Mouse (Mus musculus) forebrain, embryonic 16.5 days (tissue): ENCODE data around the gene Xpo1. TPM values are rescaled to one million over a fixed set of nuclear protein-coding genes. Genes with fewer than 3 reads are reported as not detected.

Experiments used
- ATAC-seq: fragments of 200-750 bp; cut with Nextera tagmentation; 2 replicates; pipeline ENCODE4 v1.8.0; 2017; ENCODE audit warnings: mild to moderate bottlenecking, moderate library complexity
- H3K27ac ChIP-seq: fragments of 300-500 bp; sonication (generic); 2 replicates; pipeline ENCODE4 v1.5.1; 2014; ENCODE audit warnings: low read length, control low read depth
- H3K27me3 ChIP-seq: fragments of 300-500 bp; sonication (generic); replicated peaks from 2 replicates; pipeline ENCODE4 v1.6.1; 2014; ENCODE audit warnings: low read length; ENCODE audit not compliant: control insufficient read depth, insufficient read depth
- H3K36me3 ChIP-seq: fragments of 300-500 bp; sonication (generic); 2 replicates; pipeline ENCODE4 v1.6.1; 2014; ENCODE audit not compliant: control insufficient read depth, insufficient read depth
- H3K4me1 ChIP-seq: fragments of 300-500 bp; sonication (generic); replicated peaks from 2 replicates; pipeline ENCODE4 v1.6.1; 2014; ENCODE audit warnings: low read length; ENCODE audit not compliant: control insufficient read depth, insufficient read depth
- H3K4me2 ChIP-seq: fragments of 300-500 bp; sonication (generic); 2 replicates; pipeline ENCODE4 v1.6.1; 2014; ENCODE audit warnings: mild to moderate bottlenecking, low read length, control low read depth
- H3K4me3 ChIP-seq: fragments of 300-500 bp; sonication (generic); replicated peaks from 2 replicates; pipeline ENCODE4 v1.5.1; 2014; ENCODE audit warnings: mild to moderate bottlenecking, low read length, control low read depth
- H3K9ac ChIP-seq: fragments of 300-500 bp; sonication (generic); replicated peaks from 2 replicates; pipeline ENCODE4 v1.6.1; 2014; ENCODE audit warnings: low read depth, low read length, control low read depth
- H3K9me3 ChIP-seq: fragments of 300-500 bp; sonication (generic); 2 replicates; pipeline ENCODE4 v1.6.1; 2016; ENCODE audit warnings: low read length; ENCODE audit not compliant: control insufficient read depth
- WGBS: fragments of 180-500 bp; shearing (Covaris S2); extraction: QIAGEN DNeasy Blood & Tissue Kit; methylation state at CpG from one replicate; pipeline ENCODE4 v1.1.7; 2014; 5-methylcytosine and 5-hydroxymethylcytosine counted together
- polyA plus RNA-seq: library from polyadenylated mRNA; unstranded; fragments of >200 nt; fragmentation: Nextera tagmentation; extraction: Ambion mirVana; gene quantifications from 2 replicates; pipeline ENCODE4 v1.2.1, GENCODE M21; 2015

The Xpo1 gene
- polyA plus RNA-seq, result 92.3 and 105 TPM in 2 replicates

GRCm38 (mm10) chr11:23255427-23256193 is at the start of gene Xpo1:
TSS of gene Xpo1 (plus strand) at chr11:23256041.
- Histone ChIP-seq H3K9ac (peak within 1 kb of the TSS; percentile 98), H3K27ac (peak within 1 kb of the TSS; percentile 100), H3K9me3 (no peaks in the 10 kb centered on the region), H3K4me1 (peaks cover 14% of the 10 kb centered on the region), H3K36me3 (no peaks in the 10 kb centered on the region), H3K4me3 (peak within 1 kb of the TSS; percentile 61), H3K27me3 (no peaks in the 10 kb centered on the region), H3K4me2 (peak within 1 kb of the TSS; percentile 93)
- WGBS, result under 1% methylated on average over 56 of the region's 60 CpGs
- peak; percentile 98 for ATAC-seq

- Histone ChIP-seq H3K4me2 (no peak overlapping the region), H3K36me3 (no peaks in the 10 kb centered on the region), H3K9ac (no peak overlapping the region), H3K27me3 (no peaks in the 10 kb centered on the region), H3K9me3 (no peaks in the 10 kb centered on the region), H3K4me3 (no peak overlapping the region), H3K4me1 (peaks cover 5% of the 10 kb centered on the region), H3K27ac (no peak overlapping the region)
- no peak for ATAC-seq
- 80% methylated on average over 7 of the region's 7 CpGs for WGBS
Observed at GRCm38 (mm10) chr11:23209717-23210116, 46.1 kb upstream of the Xpo1 start.

GRCm38 (mm10) chr11:23210590-23211510 is 45.0 kb upstream of the Xpo1 start:
- H3K9me3 ChIP-seq, result no peaks in the 10 kb centered on the region
- H3K9ac ChIP-seq, result peak overlapping the region; percentile 48
- ATAC-seq, result peak; percentile 66
- 11% methylated on average over 16 of the region's 16 CpGs for WGBS
- peaks cover 5% of the 10 kb centered on the region for H3K4me1 ChIP-seq
- peak overlapping the region; percentile 28 for H3K4me3 ChIP-seq
- H3K4me2 ChIP-seq, result peak overlapping the region; percentile 52
- H3K27ac ChIP-seq, result peak overlapping the region; percentile 33; the same call in 1 of the 2 replicates
- H3K27me3 ChIP-seq, result no peaks in the 10 kb centered on the region
- H3K36me3 ChIP-seq, result no peaks in the 10 kb centered on the region

GRCm38 (mm10) chr11:23217430-23217829 is 38.4 kb upstream of the Xpo1 start:
- no peak for ATAC-seq
- no peak overlapping the region for H3K27ac ChIP-seq
- 89% methylated on average over 9 of the region's 9 CpGs for WGBS
- no peaks in the 10 kb centered on the region for H3K36me3 ChIP-seq
- no peak overlapping the region for H3K9ac ChIP-seq
- no peaks in the 10 kb centered on the region for H3K9me3 ChIP-seq
- no peaks in the 10 kb centered on the region for H3K27me3 ChIP-seq
- no peaks in the 10 kb centered on the region for H3K4me1 ChIP-seq
- H3K4me2 ChIP-seq, result no peak overlapping the region
- H3K4me3 ChIP-seq, result no peak overlapping the region

GRCm38 (mm10) chr11:23236015-23236414 is 19.8 kb upstream of the Xpo1 start:
- WGBS, result 86% methylated on average over 4 of the region's 4 CpGs
- ATAC-seq, result no peak

GRCm38 (mm10) chr11:23253931-23254330 is 1.9 kb upstream of the Xpo1 start:
- Histone ChIP-seq H3K27ac (no peak overlapping the region), H3K9ac (no peak overlapping the region), H3K9me3 (no peaks in the 10 kb centered on the region), H3K4me1 (peaks cover 13% of the 10 kb centered on the region), H3K27me3 (no peaks in the 10 kb centered on the region), H3K4me3 (no peak overlapping the region), H3K4me2 (no peak overlapping the region), H3K36me3 (no peaks in the 10 kb centered on the region)
- WGBS, result 85% methylated on average over 4 of the region's 4 CpGs
- no peak for ATAC-seq

More at GRCm38 (mm10) chr11:23236015-23236414, 19.8 kb upstream of the Xpo1 start:
- Histone ChIP-seq H3K9me3 (no peaks in the 10 kb centered on the region), H3K27ac (no peak overlapping the region), H3K9ac (no peak overlapping the region), H3K4me2 (no peak overlapping the region), H3K4me1 (no peaks in the 10 kb centered on the region), H3K4me3 (no peak overlapping the region), H3K36me3 (no peaks in the 10 kb centered on the region), H3K27me3 (no peaks in the 10 kb centered on the region)

GRCm38 (mm10) chr11:23254548-23254947 is 1.3 kb upstream of the Xpo1 start:
- no peaks in the 10 kb centered on the region for H3K27me3 ChIP-seq
- peak overlapping the region; percentile 61 for H3K4me3 ChIP-seq
- peak overlapping the region; percentile 67 for H3K4me2 ChIP-seq
- peak overlapping the region; percentile 86 for H3K9ac ChIP-seq
- no peak for ATAC-seq
- no peak overlapping the region; the same call in 1 of the 2 replicates for H3K27ac ChIP-seq
- H3K36me3 ChIP-seq, result no peaks in the 10 kb centered on the region
- no peaks in the 10 kb centered on the region for H3K9me3 ChIP-seq
- WGBS, result 83% methylated on average over 4 of the region's 4 CpGs
- peaks cover 14% of the 10 kb centered on the region for H3K4me1 ChIP-seq

- Histone ChIP-seq H3K4me2 (peak overlapping the region; percentile 67), H3K4me1 (peaks cover 14% of the 10 kb centered on the region), H3K27ac (peak overlapping the region; percentile 96), H3K36me3 (no peaks in the 10 kb centered on the region), H3K9ac (peak overlapping the region; percentile 86), H3K4me3 (peak overlapping the region; percentile 61), H3K27me3 (no peaks in the 10 kb centered on the region), H3K9me3 (no peaks in the 10 kb centered on the region)
- ATAC-seq, result peak; percentile 34
- WGBS, result under 1% methylated on average over 24 of the region's 24 CpGs
Observed at GRCm38 (mm10) chr11:23255053-23255426, 801 bp upstream of the Xpo1 start.

GRCm38 (mm10) chr11:23256194-23256802 is 457 bp downstream of the Xpo1 start:
- Histone ChIP-seq H3K9me3 (no peaks in the 10 kb centered on the region), H3K9ac (peak overlapping the region; percentile 98), H3K27ac (peak overlapping the region; percentile 100), H3K4me2 (peak overlapping the region; percentile 93), H3K36me3 (no peaks in the 10 kb centered on the region), H3K4me1 (peaks cover 16% of the 10 kb centered on the region), H3K27me3 (no peaks in the 10 kb centered on the region), H3K4me3 (peak overlapping the region; percentile 61)
- no peak; the same call in 1 of the 2 replicates for ATAC-seq
- WGBS, result under 1% methylated on average over 50 of the region's 51 CpGs
